Comparison of ENCODE assay signal across 25 mouse cellular contexts in genomic region chr2:77790295-77790694, GRCm38 (mm10). TPM values are rescaled to one million over a fixed set of nuclear protein-coding genes. Genes with fewer than 3 reads are reported as not detected.
DNase-seq lines count a peak whose midpoint lies in the region; ATAC-seq and TF ChIP-seq lines count a peak whose summit lies in the region.
"Had no signal": no experiment of that assay in that cellular context is flagged by ENCODE, and none has a peak within 500 bp of the region (broad histone marks: within the 10 kb centered on the region; RNA-seq: fewer than 3 reads in every experiment).

No protein-coding gene starts in this region.

- TF ChIP-seq POLR2A in cerebellum, adult 2 months (IDR thresholded peaks at IDR 0.05; ENCODE audit: borderline replicate concordance, insufficient read depth, low read length), result no peak

- H3K4me3 ChIP-seq in cerebellum, adult 2 months (replicated peaks; ENCODE audit: insufficient read depth, low read depth, low read length), result no peak overlapping the region
- H3K4me3 ChIP-seq in hindbrain, embryonic 16.5 days (ENCODE audit: low read length), result no peak overlapping the region
- H3K4me3 ChIP-seq in hindbrain, embryonic 14.5 days (replicated peaks; ENCODE audit: low read length), result no peak overlapping the region
- H3K4me3 ChIP-seq in kidney, embryonic 15.5 days (replicated peaks), result no peak overlapping the region
- H3K4me3 ChIP-seq: embryonic facial prominence, embryonic 12.5 days; embryonic facial prominence, embryonic 15.5 days; gastrocnemius, adult 2 months; heart, embryonic 12.5 days; heart, embryonic 15.5 days; hindbrain, embryonic 15.5 days had no signal

- peak in 1 of 2 experiments; percentile 19 for DNase-seq in cerebellum, adult 2 months
- no peak for DNase-seq in cerebellum, adult 11 months
- DNase-seq in hindbrain, embryonic 14.5 days (ENCODE audit: low spot score), result no peak
- no peak for DNase-seq in kidney, adult 11 months
- DNase-seq: B cell, adult 2 months; cerebellum, adult 9-11 months; cerebellum, postnatal 25 days; forebrain, postnatal 0 days; gastrocnemius, adult 2 months; gastrocnemius, postnatal 14 days; heart, postnatal 10 days; heart, postnatal 4 days had no signal

- H3K27ac ChIP-seq in cerebellum, adult 2 months (ENCODE audit: insufficient read depth, low read length), result peak overlapping the region; percentile 50
- H3K27ac ChIP-seq in hindbrain, embryonic 16.5 days (ENCODE audit: low read depth, low read length), result no peak overlapping the region
- H3K27ac ChIP-seq in hindbrain, embryonic 14.5 days, result no peak overlapping the region
- H3K27ac ChIP-seq in kidney, embryonic 15.5 days, result 0 out of 2 replicates have a peak overlapping the region, but pooled peaks have one; percentile 18
- H3K27ac ChIP-seq: embryonic facial prominence, embryonic 12.5 days; embryonic facial prominence, embryonic 15.5 days; gastrocnemius, adult 2 months; heart, embryonic 15.5 days; hindbrain, embryonic 15.5 days had no signal

- no peaks in the 10 kb centered on the region for H3K27me3 ChIP-seq in cerebellum, adult 2 months (ENCODE audit: control insufficient read depth, insufficient read depth, low read length)
- no peaks in the 10 kb centered on the region for H3K27me3 ChIP-seq in hindbrain, embryonic 16.5 days (replicated peaks; ENCODE audit: control insufficient read depth, insufficient read depth, low read length)
- H3K27me3 ChIP-seq in hindbrain, embryonic 14.5 days (ENCODE audit: control insufficient read depth, insufficient read depth, low read length), result no peaks in the 10 kb centered on the region
- H3K27me3 ChIP-seq in kidney, embryonic 15.5 days, result no peaks in the 10 kb centered on the region; the same call in 1 of the 2 replicates
- H3K27me3 ChIP-seq: CH12.LX; embryonic facial prominence, embryonic 12.5 days; embryonic facial prominence, embryonic 15.5 days; heart, embryonic 12.5 days; heart, embryonic 15.5 days; hindbrain, embryonic 15.5 days had no signal

- no peaks in the 10 kb centered on the region for H3K9me3 ChIP-seq in hindbrain, embryonic 16.5 days (ENCODE audit: control insufficient read depth, low read length)
- H3K9me3 ChIP-seq in hindbrain, embryonic 14.5 days (ENCODE audit: control insufficient read depth, low read length), result no peaks in the 10 kb centered on the region
- H3K9me3 ChIP-seq in kidney, embryonic 15.5 days (replicated peaks), result no peaks in the 10 kb centered on the region
- H3K9me3 ChIP-seq: embryonic facial prominence, embryonic 12.5 days; embryonic facial prominence, embryonic 15.5 days; heart, embryonic 12.5 days; heart, embryonic 15.5 days; hindbrain, embryonic 15.5 days had no signal

- H3K36me3 ChIP-seq in hindbrain, embryonic 16.5 days (ENCODE audit: control insufficient read depth, insufficient read depth, low read length), result no peaks in the 10 kb centered on the region
- H3K36me3 ChIP-seq in hindbrain, embryonic 14.5 days (replicated peaks; ENCODE audit: control insufficient read depth, insufficient read depth), result no peaks in the 10 kb centered on the region
- no peaks in the 10 kb centered on the region for H3K36me3 ChIP-seq in kidney, embryonic 15.5 days
- H3K36me3 ChIP-seq: embryonic facial prominence, embryonic 12.5 days; embryonic facial prominence, embryonic 15.5 days; G1E; heart, embryonic 12.5 days; heart, embryonic 15.5 days; hindbrain, embryonic 15.5 days had no signal

- 46% methylated on average over 9 of the region's 9 CpGs for WGBS in cerebellum, adult 2 months
- WGBS in hindbrain, embryonic 16.5 days, result 66% methylated on average over 9 of the region's 9 CpGs
- WGBS in hindbrain, embryonic 14.5 days, result 55% methylated on average over 9 of the region's 9 CpGs
- 28% methylated on average over 9 of the region's 9 CpGs for WGBS in kidney, embryonic 15.5 days

- no peak overlapping the region for H3K4me2 ChIP-seq in hindbrain, embryonic 16.5 days (ENCODE audit: low read length)
- no peak overlapping the region for H3K4me2 ChIP-seq in hindbrain, embryonic 14.5 days (replicated peaks)
- no peak overlapping the region for H3K4me2 ChIP-seq in kidney, embryonic 15.5 days
- H3K4me2 ChIP-seq: embryonic facial prominence, embryonic 12.5 days; embryonic facial prominence, embryonic 15.5 days; heart, embryonic 12.5 days; heart, embryonic 15.5 days; hindbrain, embryonic 15.5 days had no signal

- 0 out of 2 replicates have a peak, but pooled peaks have one; percentile 56 for ATAC-seq in hindbrain, embryonic 16.5 days
- no peak for ATAC-seq in hindbrain, embryonic 14.5 days (ENCODE audit: low FRiP score)
- peak; percentile 71 for ATAC-seq in kidney, embryonic 15.5 days (replicated peaks; ENCODE audit: low FRiP score)
- ATAC-seq: forebrain, embryonic 14.5 days; forebrain, postnatal 0 days; inflammation-experienced regulatory T-cells, adult 6 months; intestine, embryonic 16.5 days; Patski had no signal

- H3K9ac ChIP-seq in hindbrain, embryonic 16.5 days (ENCODE audit: low read depth, low read length), result no peak overlapping the region
- H3K9ac ChIP-seq in hindbrain, embryonic 14.5 days, result no peak overlapping the region
- no peak overlapping the region for H3K9ac ChIP-seq in kidney, embryonic 15.5 days
- H3K9ac ChIP-seq: embryonic facial prominence, embryonic 12.5 days; embryonic facial prominence, embryonic 15.5 days; forebrain, postnatal 0 days; heart, embryonic 12.5 days; heart, embryonic 15.5 days; hindbrain, embryonic 15.5 days had no signal

- H3K4me1 ChIP-seq in cerebellum, adult 2 months (ENCODE audit: control insufficient read depth, insufficient read depth, low read length), result peaks cover 46% of the 10 kb centered on the region
- no peaks in the 10 kb centered on the region for H3K4me1 ChIP-seq in hindbrain, embryonic 16.5 days (ENCODE audit: control insufficient read depth, insufficient read depth, low read depth, low read length)
- H3K4me1 ChIP-seq in hindbrain, embryonic 14.5 days (replicated peaks; ENCODE audit: control insufficient read depth, insufficient read depth, low read length), result no peaks in the 10 kb centered on the region
- H3K4me1 ChIP-seq in kidney, embryonic 15.5 days, result peaks cover 18% of the 10 kb centered on the region
- H3K4me1 ChIP-seq: embryonic facial prominence, embryonic 12.5 days; embryonic facial prominence, embryonic 15.5 days; heart, embryonic 15.5 days; hindbrain, embryonic 15.5 days had no signal

- TF ChIP-seq CTCF in cerebellum, adult 2 months (IDR thresholded peaks at IDR 0.05; ENCODE audit: borderline replicate concordance, insufficient read depth, low read depth, low read length), result no peak

RNA-seq across cellular contexts. Expression of gene Zfp385b, which starts 29.1 kb away (rescaled TPM):
- polyA plus RNA-seq in cerebellum, adult 2 months (2012; rRNA removed), result 66.9 and 77.4 TPM in 2 replicates
- polyA plus RNA-seq in hindbrain, embryonic 16.5 days (2015; fragmentation: Nextera tagmentation; extraction: Ambion mirVana), result 17.4 and 18.1 TPM in 2 replicates
- polyA plus RNA-seq in hindbrain, embryonic 14.5 days (2014; fragmentation: Nextera tagmentation; extraction: Ambion mirVana), result 14.1 and 14.5 TPM in 2 replicates
- 6.7 and 6.9 TPM in 2 replicates for polyA plus RNA-seq in kidney, embryonic 15.5 days (2015; fragmentation: Nextera tagmentation; extraction: Ambion mirVana)
- polyA plus RNA-seq: G1E; inflammation-experienced regulatory T-cells, adult 6 months had no signal

Comparison
In these comparisons a context has a peak if more than half of its experiments do, and no peak if none do; other contexts are left out.
1. H3K27ac ChIP-seq: peak in cerebellum, adult 2 months (single experiment) and kidney, embryonic 15.5 days (single experiment); none in hindbrain, embryonic 16.5 days (single experiment) and hindbrain, embryonic 14.5 days (single experiment).